In genomic region chr17:81669816-81670691, GRCm38 (mm10) we compare ENCODE assay signal across 8 mouse cellular contexts.
A peak's percentile ranks its signal among the peaks of the same experiment; 100 is the strongest.
DNase-seq lines count a peak whose midpoint lies in the region; ATAC-seq and TF ChIP-seq lines count a peak whose summit lies in the region.

No protein-coding gene starts in this region.

- peak overlapping the region; percentile 85 for H3K4me2 ChIP-seq in forebrain, embryonic 11.5 days (ENCODE audit: low read depth, low read length, severe bottlenecking)
- H3K4me2 ChIP-seq in heart, embryonic 14.5 days (ENCODE audit: low read length) = peak overlapping the region; percentile 95
- H3K4me2 ChIP-seq in liver, embryonic 12.5 days = peak overlapping the region; percentile 71
- H3K4me2 ChIP-seq in neural tube, embryonic 11.5 days (ENCODE audit: low read depth) = peak overlapping the region; percentile 92

- DNase-seq in 3T3-L1 (ENCODE audit: low read depth, low spot score) = peak; percentile 22
- DNase-seq in brain, embryonic 14.5 days (ENCODE audit: low read depth) = peak; percentile 85
- peak; percentile 82 for DNase-seq in forebrain, embryonic 11.5 days (ENCODE audit: low spot score)
- peak; percentile 72 for DNase-seq in kidney, postnatal 14 days
- peak; percentile 74 for DNase-seq in neural tube, embryonic 11.5 days (ENCODE audit: low spot score)
- peak; percentile 21 for DNase-seq in thymus, postnatal 14 days

- no peak; the same call in 1 of the 2 replicates for TF ChIP-seq POLR2A in brain, embryonic 14.5 days (IDR thresholded peaks at IDR 0.05; ENCODE audit: borderline replicate concordance, extremely low read depth, insufficient read depth, insufficient read length, poor library complexity, severe bottlenecking)

- no peaks in the 10 kb centered on the region for H3K4me1 ChIP-seq in forebrain, embryonic 11.5 days (replicated peaks; ENCODE audit: control insufficient read depth, insufficient read depth, low read length)
- H3K4me1 ChIP-seq in heart, embryonic 14.5 days (ENCODE audit: control insufficient read depth in 2 of 2, insufficient read depth in 2 of 2, low read length in 2 of 2) = peaks cover 25 to 76% of the 10 kb centered on the region in 2 experiments
- 0 out of 2 replicates have a peak, but pooled peaks cover 4% of the 10 kb centered on the region for H3K4me1 ChIP-seq in liver, embryonic 12.5 days
- H3K4me1 ChIP-seq in neural tube, embryonic 11.5 days (ENCODE audit: control insufficient read depth, insufficient read depth, low read length) = no peaks in the 10 kb centered on the region

- H3K9me3 ChIP-seq in forebrain, embryonic 11.5 days (ENCODE audit: control insufficient read depth, low read length) = no peaks in the 10 kb centered on the region
- H3K9me3 ChIP-seq in heart, embryonic 14.5 days (ENCODE audit: control insufficient read depth, low read length) = no peaks in the 10 kb centered on the region
- H3K9me3 ChIP-seq in liver, embryonic 12.5 days (replicated peaks) = no peaks in the 10 kb centered on the region
- no peaks in the 10 kb centered on the region for H3K9me3 ChIP-seq in neural tube, embryonic 11.5 days (ENCODE audit: control insufficient read depth, low read length)

- H3K4me3 ChIP-seq in forebrain, embryonic 11.5 days (ENCODE audit: low read depth, low read length) = peak overlapping the region; percentile 60
- peak overlapping the region; percentile 58 to 65 for H3K4me3 ChIP-seq in heart, embryonic 14.5 days (ENCODE audit: control insufficient read depth in 1 of 2, insufficient read depth in 1 of 2, low read depth in 1 of 2, low read length in 2 of 2)
- peak overlapping the region; percentile 54 for H3K4me3 ChIP-seq in liver, embryonic 12.5 days
- peak overlapping the region; percentile 67 for H3K4me3 ChIP-seq in neural tube, embryonic 11.5 days (ENCODE audit: low read depth, low read length)

- peak overlapping the region; percentile 80 for H3K9ac ChIP-seq in forebrain, embryonic 11.5 days (ENCODE audit: low read length)
- peak overlapping the region; percentile 89 for H3K9ac ChIP-seq in heart, embryonic 14.5 days (ENCODE audit: low read length)
- 0 out of 2 replicates have a peak overlapping the region, but pooled peaks have one; percentile 31 for H3K9ac ChIP-seq in liver, embryonic 12.5 days
- H3K9ac ChIP-seq in neural tube, embryonic 11.5 days (ENCODE audit: low read length) = peak overlapping the region; percentile 87

- TF ChIP-seq CTCF in brain, embryonic 14.5 days (IDR thresholded peaks at IDR 0.05; ENCODE audit: borderline replicate concordance, extremely low read depth, insufficient read depth, insufficient read length) = no peak

- no peaks in the 10 kb centered on the region for H3K36me3 ChIP-seq in forebrain, embryonic 11.5 days (ENCODE audit: control insufficient read depth, insufficient read depth, low read length)
- peaks cover 35% of the 10 kb centered on the region for H3K36me3 ChIP-seq in heart, embryonic 14.5 days (ENCODE audit: control insufficient read depth, insufficient read depth, low read length)
- H3K36me3 ChIP-seq in liver, embryonic 12.5 days = no peaks in the 10 kb centered on the region
- no peaks in the 10 kb centered on the region for H3K36me3 ChIP-seq in neural tube, embryonic 11.5 days (ENCODE audit: control insufficient read depth, insufficient read depth, low read length)

- H3K27me3 ChIP-seq in forebrain, embryonic 11.5 days (ENCODE audit: control insufficient read depth, insufficient read depth, low read length) = peaks cover 20% of the 10 kb centered on the region
- no peaks in the 10 kb centered on the region for H3K27me3 ChIP-seq in heart, embryonic 14.5 days (ENCODE audit: control insufficient read depth, insufficient read depth, low read length)
- peaks cover 54% of the 10 kb centered on the region for H3K27me3 ChIP-seq in liver, embryonic 12.5 days (replicated peaks)
- H3K27me3 ChIP-seq in neural tube, embryonic 11.5 days (ENCODE audit: control insufficient read depth, insufficient read depth, low read length) = peaks cover 11% of the 10 kb centered on the region

- no peak overlapping the region; the same call in 1 of the 2 replicates for H3K27ac ChIP-seq in forebrain, embryonic 11.5 days (ENCODE audit: low read depth, low read length)
- peak overlapping the region; percentile 72 to 86 for H3K27ac ChIP-seq in heart, embryonic 14.5 days (replicated peaks in 1 of 2; ENCODE audit: control insufficient read depth in 1 of 2, insufficient read depth in 1 of 2, low read depth in 2 of 2, low read length in 2 of 2)
- no peak overlapping the region for H3K27ac ChIP-seq in liver, embryonic 12.5 days
- peak overlapping the region; percentile 78 for H3K27ac ChIP-seq in neural tube, embryonic 11.5 days (ENCODE audit: low read depth, low read length)

- ATAC-seq in forebrain, embryonic 11.5 days (replicated peaks; ENCODE audit: low FRiP score) = peak; percentile 83
- peak; percentile 52; the same call in 1 of the 2 replicates for ATAC-seq in heart, embryonic 14.5 days (ENCODE audit: insufficient number of reproducible peaks, insufficient read depth, low FRiP score, low read depth)
- peak; percentile 61 for ATAC-seq in liver, embryonic 12.5 days
- peak; percentile 82 for ATAC-seq in neural tube, embryonic 11.5 days (ENCODE audit: insufficient read depth, low FRiP score, low TSS enrichment)

- WGBS in forebrain, embryonic 11.5 days = under 1% methylated on average over 51 of the region's 84 CpGs
- WGBS in heart, embryonic 14.5 days = 1% methylated on average over 68 of the region's 84 CpGs
- WGBS in liver, embryonic 12.5 days (ENCODE audit: insufficient replicate concordance) = under 1% methylated on average over 34 of the region's 84 CpGs
- WGBS in neural tube, embryonic 11.5 days = under 1% methylated on average over 34 of the region's 84 CpGs

Comparison
In these comparisons a context has a peak if more than half of its experiments do, and no peak if none do; other contexts are left out.
1. DNase-seq: peak in every context shown above with its lines; median percentile 85 in brain, embryonic 14.5 days; 82 in forebrain, embryonic 11.5 days; 74 in neural tube, embryonic 11.5 days; 72 in kidney, postnatal 14 days; 22 in 3T3-L1; 21 in thymus, postnatal 14 days.
2. H3K27ac ChIP-seq: peak in heart, embryonic 14.5 days (2 of 2) and neural tube, embryonic 11.5 days (single experiment); none in forebrain, embryonic 11.5 days (single experiment) and liver, embryonic 12.5 days (single experiment).
3. H3K9ac ChIP-seq: peak in every context shown above with its lines; median percentile 89 in heart, embryonic 14.5 days; 87 in neural tube, embryonic 11.5 days; 80 in forebrain, embryonic 11.5 days; 31 in liver, embryonic 12.5 days.
4. Peak in every context shown above with its lines, with median percentiles within 50 percentile points of each other: ATAC-seq, H3K4me2 ChIP-seq and H3K4me3 ChIP-seq.